Mouse (Mus musculus) lung, postnatal 4 days (tissue): Measurements from ENCODE around the gene Pgghg.

Experiments
- DNase-seq, 2 experiments: peaks; one replicate each; pipeline ENCODE4 v3.0.0; 2021

The Pgghg gene

DNA sequence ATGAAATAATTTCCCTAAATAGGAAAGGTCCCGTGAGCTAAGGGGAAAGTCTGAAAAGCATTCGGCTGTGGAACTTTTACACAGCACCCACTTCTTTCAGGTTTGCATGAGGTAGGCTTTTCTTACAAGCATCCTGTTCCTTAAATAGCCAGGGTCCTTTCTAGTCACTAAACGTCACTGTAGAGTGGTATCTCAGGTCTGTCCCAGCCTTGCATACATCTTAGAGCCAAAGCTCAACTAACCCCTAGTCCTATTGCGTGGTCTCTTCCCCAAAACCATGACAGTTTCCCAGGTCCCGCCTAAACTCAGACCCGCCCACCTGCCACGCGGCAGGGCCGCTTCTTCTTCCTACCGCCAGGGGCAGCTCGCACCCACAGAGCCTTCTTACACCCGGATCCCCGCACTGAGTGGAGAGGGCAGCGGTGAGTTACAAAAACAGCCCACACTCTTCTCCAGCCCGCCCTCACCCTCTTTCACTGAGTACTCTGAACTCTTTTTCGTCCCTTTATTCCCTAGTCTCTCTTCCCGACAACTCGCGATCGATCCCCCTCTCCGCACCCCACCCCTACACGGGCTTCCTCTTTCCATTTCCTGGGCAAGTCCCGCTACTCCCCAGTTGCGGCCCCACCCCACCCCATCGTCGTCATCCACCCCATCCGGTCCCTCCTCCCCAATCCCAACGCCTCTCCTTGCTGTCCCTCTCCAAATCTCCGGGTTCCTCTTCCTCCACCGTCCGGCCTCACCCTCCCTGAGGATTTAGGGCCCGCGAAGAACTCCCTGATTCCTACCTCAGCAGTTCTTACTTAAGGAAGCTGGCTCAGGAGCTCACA is at the start of gene Pgghg:
Gene Pgghg, plus strand, starts transcription at position 170 of the 830 bp plus-strand sequence.
- DNase-seq: peak; percentile 92

- DNase-seq: no peak
Observed at GRCm38 (mm10) chr7:140894031-140894430, 47.2 kb upstream of the Pgghg start.

GRCm38 (mm10) chr7:140894611-140895010 is 46.6 kb upstream of the Pgghg start:
- DNase-seq: no peak

- no peak for DNase-seq
Observed at GRCm38 (mm10) chr7:140897863-140898262, 43.3 kb upstream of the Pgghg start.

GRCm38 (mm10) chr7:140899121-140899520 is 42.1 kb upstream of the Pgghg start:
- no peak for DNase-seq

GRCm38 (mm10) chr7:140900220-140900619 is 41.0 kb upstream of the Pgghg start, which contains the start of gene Cox8b:
Gene Cox8b, minus strand, starts transcription at chr7:140900446.
- peak in 1 of 2 experiments; percentile 42 for DNase-seq

- no peak for DNase-seq
Observed at GRCm38 (mm10) chr7:140902036-140902875, 38.9 kb upstream of the Pgghg start.

- peak; percentile 71 to 83 for DNase-seq
Observed at GRCm38 (mm10) chr7:140903212-140903611, 38.0 kb upstream of the Pgghg start.

DNA sequence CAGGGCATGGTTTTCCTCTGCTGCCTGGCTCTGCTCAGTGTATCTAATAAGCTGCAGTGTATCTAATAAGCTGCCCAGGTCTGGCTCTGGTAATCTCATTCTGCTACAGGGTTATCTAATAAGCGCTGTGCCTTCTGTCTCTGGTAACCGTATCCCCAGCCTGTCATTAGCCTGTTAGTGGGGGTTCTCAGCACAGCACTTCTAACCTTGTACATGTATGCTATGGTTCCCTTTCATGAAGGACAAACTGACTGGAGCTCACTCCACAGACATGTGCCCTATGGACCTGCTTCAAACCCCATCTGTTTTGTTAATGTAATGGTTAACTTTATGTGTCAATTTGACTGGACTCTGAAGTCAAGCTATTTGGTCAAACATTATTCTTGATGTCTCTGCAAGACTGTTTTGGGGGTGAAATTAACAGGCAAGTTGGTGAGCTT is 35.5 kb upstream of the Pgghg start:
- no peak for DNase-seq

DNA sequence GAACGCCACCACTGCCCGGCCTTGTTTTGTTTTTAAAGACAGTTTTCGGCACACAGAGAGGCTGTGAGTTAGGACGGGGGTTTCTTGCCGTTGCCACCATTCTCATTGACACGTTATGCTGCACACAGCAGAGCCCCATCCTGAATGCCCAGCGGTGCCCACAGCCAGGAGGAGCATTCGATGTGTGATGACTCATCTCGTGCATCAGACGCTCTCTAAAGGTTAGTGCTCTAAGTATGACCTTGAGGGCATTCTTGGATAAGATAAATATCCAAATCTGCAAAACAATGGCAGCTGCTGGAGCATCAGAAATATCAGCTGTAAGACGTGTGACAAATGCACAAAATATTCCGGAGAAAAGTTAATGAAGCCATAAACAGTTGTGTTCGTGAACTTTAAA is 34.1 kb upstream of the Pgghg start:
- no peak for DNase-seq

DNA sequence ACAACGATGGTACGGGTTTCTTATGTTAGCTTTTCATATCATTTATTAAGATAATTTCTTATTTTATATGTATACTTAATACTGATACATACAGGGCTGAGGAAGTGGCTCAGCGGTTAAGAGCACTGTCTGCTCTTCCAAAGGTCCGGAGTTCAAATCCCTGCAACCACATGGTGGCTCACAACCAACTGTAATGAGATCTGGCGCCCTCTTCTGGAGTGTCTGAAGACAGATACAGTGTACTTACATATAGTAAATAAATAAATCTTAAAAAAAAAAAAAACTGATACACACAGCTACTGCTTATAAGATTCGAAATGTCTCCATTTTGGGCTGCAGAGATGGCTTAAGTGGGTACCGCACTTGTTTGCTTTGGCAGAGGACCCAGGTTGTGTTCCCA is 33.5 kb upstream of the Pgghg start:
- no peak for DNase-seq

DNA sequence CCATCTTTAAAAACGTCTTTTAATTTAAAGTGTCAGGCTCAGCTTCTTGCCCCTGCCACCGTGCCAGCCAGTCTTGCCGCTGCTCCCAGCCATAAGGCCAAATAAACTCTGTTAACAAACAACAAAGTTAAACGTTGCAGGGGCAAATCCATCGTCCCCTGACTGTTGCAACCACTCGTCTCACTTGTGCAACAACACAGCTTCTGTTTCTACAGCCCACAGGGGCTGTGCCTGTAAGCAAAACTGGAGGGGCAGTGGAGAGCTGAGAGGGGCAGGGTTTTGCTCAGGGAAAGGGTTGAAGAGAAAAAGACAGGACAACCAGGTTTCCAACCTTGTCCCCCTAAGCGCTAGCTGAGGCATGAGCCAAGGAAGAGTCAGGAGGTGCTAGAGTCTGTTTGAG is 33.0 kb upstream of the Pgghg start:
- peak in 1 of 2 experiments; percentile 35 for DNase-seq

DNA sequence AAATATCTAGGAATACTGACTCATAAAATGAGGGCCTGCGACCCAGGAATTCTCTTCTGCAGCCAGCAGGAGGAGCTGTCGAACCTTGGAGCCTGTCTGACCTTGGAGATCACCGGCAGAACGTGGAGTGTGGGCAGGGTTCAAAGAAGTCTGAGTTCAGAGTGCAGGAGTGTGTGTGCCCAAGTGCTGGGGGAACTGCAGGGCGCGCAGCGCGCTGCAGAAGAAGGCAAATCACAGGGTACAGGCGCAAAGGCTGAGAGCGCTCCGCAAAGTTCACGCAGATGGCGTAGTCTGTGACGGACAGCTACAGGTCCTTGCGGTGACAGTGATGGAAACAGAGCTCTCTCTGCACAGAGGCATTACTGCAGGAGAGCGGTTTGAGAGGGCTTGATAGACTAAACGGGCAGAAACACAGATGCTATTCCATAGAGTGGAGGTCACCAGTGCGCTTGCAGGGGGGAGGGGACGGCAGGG is 32.5 kb upstream of the Pgghg start:
- DNase-seq: peak; percentile 79 to 86

GRCm38 (mm10) chr7:140912293-140912692 is 28.9 kb upstream of the Pgghg start:
- peak in 1 of 2 experiments; percentile 13 for DNase-seq

DNA sequence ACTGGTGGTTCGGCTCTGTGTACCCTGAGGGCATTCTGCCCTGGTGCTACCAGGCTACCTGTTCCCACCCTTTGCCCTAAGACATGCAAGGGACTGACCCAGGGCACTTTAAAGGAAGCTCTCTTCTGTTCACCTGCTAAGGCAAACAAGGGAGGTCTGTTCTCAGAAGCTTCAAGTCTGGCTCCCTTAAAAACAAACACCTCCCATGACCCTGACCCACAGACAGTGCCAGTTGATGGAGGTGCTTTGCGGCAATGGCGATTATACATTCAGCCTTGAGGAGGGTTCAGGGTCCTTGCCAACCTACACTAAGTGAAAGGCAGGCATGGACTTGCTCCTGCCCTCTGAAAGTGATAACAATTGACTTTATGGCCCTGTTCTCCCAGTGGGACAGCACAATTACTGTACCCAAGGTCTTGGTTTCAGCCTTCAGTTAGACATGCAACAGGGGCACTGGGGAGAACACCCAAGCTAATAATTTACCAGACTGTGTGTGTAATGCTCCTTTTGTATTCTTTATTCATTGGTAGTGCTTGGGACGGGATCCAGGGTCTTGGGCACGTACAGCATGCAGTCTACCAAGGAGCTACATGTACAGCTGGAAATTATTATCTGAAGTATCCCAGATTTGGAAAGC is 28.2 kb upstream of the Pgghg start:
- peak in 1 of 2 experiments; percentile 6 for DNase-seq

DNA sequence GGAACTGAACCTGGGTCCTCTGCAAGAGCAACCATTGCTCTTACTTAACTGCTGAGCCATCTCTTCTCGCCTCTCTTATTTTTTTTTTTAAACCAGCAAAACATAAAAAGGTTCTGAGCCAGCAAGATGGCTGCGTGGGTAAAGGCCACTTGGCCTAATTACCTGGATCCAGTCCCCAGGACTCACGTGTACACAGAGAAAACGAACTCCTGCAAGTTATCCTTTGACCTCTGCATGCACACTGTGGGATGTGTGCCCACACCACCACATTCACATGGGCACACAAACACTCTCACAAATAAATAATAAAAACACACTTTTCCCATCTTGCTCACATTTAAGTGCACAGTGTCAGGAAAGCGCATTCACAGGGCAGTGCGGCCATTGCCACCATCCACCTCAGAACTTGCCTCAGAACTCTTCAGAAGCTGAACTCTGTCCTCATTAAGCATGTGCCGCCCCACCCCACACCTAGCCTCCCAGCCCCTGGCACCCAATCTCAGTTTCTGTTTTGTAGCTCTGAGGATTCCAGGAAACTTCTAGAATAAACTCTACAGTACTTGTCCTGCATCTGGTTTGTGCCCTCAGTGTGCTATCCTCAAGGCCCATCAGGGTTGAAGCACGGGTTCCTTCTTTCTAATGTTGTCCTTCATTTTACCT is 27.0 kb upstream of the Pgghg start:
- no peak for DNase-seq

DNA sequence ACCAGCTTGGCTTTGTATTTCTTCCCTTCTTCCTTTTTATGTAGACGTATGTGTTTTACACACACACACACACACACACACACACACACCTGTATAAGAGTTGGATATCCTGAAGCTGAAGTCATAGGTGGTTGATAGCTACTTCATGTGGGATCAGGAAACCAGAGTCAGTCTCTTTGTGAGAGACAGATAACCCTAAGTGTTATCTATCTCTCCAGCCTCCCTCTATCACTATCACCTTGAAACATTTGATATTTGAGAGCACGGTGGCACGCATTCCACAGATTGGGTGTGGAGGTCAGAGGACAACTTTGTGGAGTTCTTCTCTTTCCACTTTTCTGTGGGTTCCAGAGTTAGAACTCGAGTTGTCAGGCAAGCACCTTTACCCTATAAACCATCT is 21.3 kb upstream of the Pgghg start:
- no peak for DNase-seq

DNA sequence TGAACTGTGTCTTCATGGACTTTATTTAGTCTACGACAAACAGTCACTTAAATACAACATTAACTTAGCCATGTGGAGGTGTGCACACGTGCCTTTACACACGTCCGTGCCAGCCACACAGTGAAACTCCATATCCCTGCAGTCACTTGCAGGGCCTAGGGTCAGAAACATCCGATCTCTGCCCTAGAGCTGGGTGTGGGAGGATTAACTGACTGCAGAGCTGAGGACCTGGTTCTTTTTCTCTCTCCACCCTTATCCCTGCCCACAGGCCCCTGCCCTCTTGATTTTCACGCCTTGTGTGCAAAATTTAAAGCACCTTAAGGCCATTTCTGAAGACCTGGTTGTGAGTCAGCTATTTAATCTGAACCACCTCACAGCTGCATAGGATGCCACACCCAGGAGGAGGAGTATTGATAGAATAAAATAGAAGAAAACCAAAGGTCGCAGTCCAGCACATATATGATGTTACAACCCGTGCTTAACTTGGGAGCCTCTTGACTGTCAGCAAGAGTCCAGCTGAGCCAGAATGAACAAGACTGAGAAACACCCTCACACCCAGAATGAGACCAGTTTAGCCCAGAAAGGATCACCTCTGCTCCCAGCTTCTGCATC is 20.7 kb upstream of the Pgghg start, which contains the start of gene Nlrp6:
Gene Nlrp6, plus strand, starts transcription at position 485 of the 612 bp plus-strand sequence.
- no peak for DNase-seq

- peak in 1 of 2 experiments; percentile 19 for DNase-seq
Observed at GRCm38 (mm10) chr7:140921225-140921975, 19.8 kb upstream of the Pgghg start.

DNA sequence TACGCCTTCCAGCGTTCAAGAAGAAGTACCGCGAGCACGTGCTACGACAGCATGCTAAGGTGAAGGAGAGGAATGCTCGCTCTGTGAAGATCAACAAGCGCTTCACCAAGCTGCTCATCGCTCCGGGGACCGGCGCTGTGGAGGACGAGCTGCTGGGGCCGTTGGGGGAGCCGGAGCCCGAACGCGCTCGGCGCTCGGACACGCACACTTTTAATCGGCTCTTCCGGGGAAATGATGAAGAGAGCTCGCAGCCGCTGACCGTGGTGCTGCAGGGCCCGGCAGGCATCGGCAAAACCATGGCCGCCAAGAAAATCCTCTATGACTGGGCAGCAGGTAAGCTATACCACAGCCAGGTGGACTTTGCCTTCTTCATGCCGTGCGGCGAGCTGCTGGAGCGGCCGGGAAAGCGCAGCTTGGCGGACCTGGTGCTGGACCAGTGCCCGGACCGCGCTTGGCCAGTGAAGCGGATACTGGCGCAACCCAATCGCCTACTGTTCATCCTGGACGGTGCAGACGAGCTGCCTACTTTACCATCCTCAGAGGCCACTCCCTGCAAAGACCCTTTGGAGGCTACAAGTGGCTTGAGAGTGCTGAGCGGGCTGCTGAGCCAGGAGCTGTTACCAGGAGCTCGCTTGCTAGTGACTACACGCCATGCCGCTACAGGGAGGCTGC is 18.7 kb upstream of the Pgghg start:
- DNase-seq: peak in 1 of 2 experiments; percentile 44
